Mouse (Mus musculus): ENCODE results near the gene Sec24c. TPM values are rescaled to one million over a fixed set of nuclear protein-coding genes. Genes with fewer than 3 reads are reported as not detected.
A peak's percentile ranks its signal among the peaks of the same experiment; 100 is the strongest.

Sec24c gene
- polyA plus RNA-seq, 1 experiment from 2014 or later, result 93.4 TPM

GRCm38 (mm10) chr14:20641438-20641875, 32.7 kb upstream of the Sec24c start:
- ATAC-seq (ENCODE audit: insufficient number of reproducible peaks, low FRiP score), result no peak
- H3K4me1 ChIP-seq (replicated peaks), result peaks cover 3% of the 10 kb centered on the region
- peak overlapping the region; percentile 88 for H3K9ac ChIP-seq
- H3K27me3 ChIP-seq (replicated peaks), result no peaks in the 10 kb centered on the region
- no peaks in the 10 kb centered on the region for H3K9me3 ChIP-seq (replicated peaks)
- peak overlapping the region; percentile 87 for H3K27ac ChIP-seq (ENCODE audit: poor library complexity, severe bottlenecking)
- H3K4me3 ChIP-seq, result peak overlapping the region; percentile 79
- WGBS, result 16% methylated on average over 10 of the region's 10 CpGs
- H3K36me3 ChIP-seq, result no peaks in the 10 kb centered on the region
- peak overlapping the region; percentile 85 for H3K4me2 ChIP-seq

DNA sequence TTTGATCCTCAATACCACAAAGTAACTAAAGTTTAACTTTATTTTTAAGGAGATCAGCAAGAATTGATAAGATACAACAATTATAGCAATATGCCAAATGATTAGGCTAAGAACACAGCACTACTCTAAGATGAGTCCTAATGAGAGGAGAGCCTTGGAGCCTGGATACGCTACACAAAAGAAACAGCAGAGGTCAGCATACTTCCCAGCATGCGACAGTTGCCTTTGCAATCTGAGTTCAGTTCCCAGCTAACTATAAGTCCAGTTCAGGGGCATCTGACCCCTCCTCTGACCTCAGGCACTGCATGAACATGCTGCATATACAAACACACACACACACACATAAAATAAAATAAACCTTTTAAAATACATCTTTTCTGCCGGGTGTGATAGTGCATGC, 28.6 kb upstream of the Sec24c start:
- H3K4me1 ChIP-seq (replicated peaks), result peaks cover 3% of the 10 kb centered on the region
- H3K9me3 ChIP-seq (replicated peaks), result no peaks in the 10 kb centered on the region
- no peak overlapping the region for H3K27ac ChIP-seq (ENCODE audit: poor library complexity, severe bottlenecking)
- whole genome bisulfite sequencing, result 33% methylated on average over 3 of the region's 3 CpGs
- no peak for ATAC-seq (ENCODE audit: insufficient number of reproducible peaks, low FRiP score)
- no peaks in the 10 kb centered on the region for H3K36me3 ChIP-seq
- no peaks in the 10 kb centered on the region for H3K27me3 ChIP-seq (replicated peaks)
- no peak overlapping the region for H3K4me2 ChIP-seq
- no peak overlapping the region for H3K9ac ChIP-seq
- no peak overlapping the region for H3K4me3 ChIP-seq

DNA sequence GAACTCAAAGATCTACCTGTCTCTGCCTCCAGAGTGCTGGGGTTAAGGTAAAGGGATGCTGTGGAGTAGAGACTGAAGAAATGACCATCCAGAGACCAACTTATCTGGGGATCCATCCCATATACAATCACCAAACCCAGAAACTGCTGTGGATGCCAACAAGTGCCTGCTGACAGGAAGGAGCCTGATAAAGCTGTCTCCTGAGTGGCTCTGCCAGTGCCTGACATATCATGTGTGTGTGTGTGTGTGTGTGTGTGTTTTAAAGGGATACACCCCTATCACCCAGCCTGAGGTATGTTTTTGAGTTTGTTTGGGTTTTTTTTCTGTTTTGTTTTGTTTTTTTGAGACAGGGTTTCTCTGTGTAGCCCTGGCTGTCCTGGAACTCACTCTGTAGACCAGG, 27.7 kb upstream of the Sec24c start:
- peak overlapping the region; percentile 10; the same call in 1 of the 2 replicates for H3K27ac ChIP-seq (ENCODE audit: poor library complexity, severe bottlenecking)
- H3K4me2 ChIP-seq, result no peak overlapping the region
- H3K36me3 ChIP-seq, result no peaks in the 10 kb centered on the region
- H3K27me3 ChIP-seq (replicated peaks), result no peaks in the 10 kb centered on the region
- no peak overlapping the region for H3K4me3 ChIP-seq
- peaks cover 5% of the 10 kb centered on the region for H3K4me1 ChIP-seq (replicated peaks)
- H3K9me3 ChIP-seq (replicated peaks), result no peaks in the 10 kb centered on the region
- H3K9ac ChIP-seq, result no peak overlapping the region
- ATAC-seq (ENCODE audit: insufficient number of reproducible peaks, low FRiP score), result no peak

DNA sequence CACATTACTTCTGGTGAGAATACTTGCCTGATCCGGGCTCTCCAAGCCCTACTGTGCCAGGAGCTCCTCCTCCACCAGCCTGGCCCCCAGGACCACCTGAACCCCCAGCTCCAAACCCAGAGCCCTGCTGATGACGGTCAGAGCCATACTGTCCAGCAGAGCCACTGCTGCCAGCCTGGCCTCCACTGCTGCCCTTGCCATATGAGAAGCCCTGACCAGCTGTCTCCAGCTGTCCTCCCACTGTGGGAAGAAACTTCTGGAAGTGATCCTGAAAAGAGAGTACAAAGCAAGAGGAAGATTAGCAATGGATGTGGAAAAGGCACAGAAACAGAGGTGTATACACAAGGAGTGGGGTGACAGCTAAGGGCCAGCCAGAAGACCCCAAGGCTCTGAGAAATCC, 23.1 kb upstream of the Sec24c start:
- H3K9me3 ChIP-seq (replicated peaks), result no peaks in the 10 kb centered on the region
- no peaks in the 10 kb centered on the region for H3K36me3 ChIP-seq
- ATAC-seq (ENCODE audit: insufficient number of reproducible peaks, low FRiP score), result no peak
- no peak overlapping the region for H3K4me3 ChIP-seq
- H3K4me1 ChIP-seq (replicated peaks), result peaks cover 29% of the 10 kb centered on the region
- no peak overlapping the region for H3K27ac ChIP-seq (ENCODE audit: poor library complexity, severe bottlenecking)
- H3K9ac ChIP-seq, result no peak overlapping the region
- 72% methylated on average over 2 of the region's 2 CpGs for WGBS
- no peak overlapping the region for H3K4me2 ChIP-seq
- H3K27me3 ChIP-seq (replicated peaks), result no peaks in the 10 kb centered on the region

DNA sequence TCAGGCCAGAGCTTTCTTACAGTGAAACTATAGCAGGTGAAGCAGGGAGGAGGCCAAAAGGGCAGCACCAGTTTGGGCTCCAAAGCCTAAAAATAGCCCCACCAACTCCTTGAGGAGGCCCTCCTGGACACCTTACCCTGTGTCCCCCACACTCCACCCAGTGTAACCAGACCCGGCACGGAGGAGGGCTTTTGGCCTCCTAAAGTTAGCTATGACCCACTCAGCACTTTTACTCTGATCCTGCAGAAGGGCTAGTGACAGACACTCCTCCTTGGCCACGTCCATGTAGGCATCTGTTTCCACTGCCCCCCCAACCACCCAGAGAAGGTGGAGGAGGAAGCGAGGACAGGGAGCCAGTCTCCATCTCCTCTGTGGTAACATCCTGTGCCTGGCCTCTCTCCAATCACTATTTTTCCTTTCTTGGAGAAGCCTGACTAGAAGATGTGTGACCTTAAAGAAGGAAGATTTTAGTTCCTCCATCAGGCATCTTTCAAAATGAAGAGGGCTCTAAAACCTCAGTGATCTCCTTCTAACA, 22.3 kb upstream of the Sec24c start:
- H3K4me1 ChIP-seq (replicated peaks), result peaks cover 33% of the 10 kb centered on the region
- peak overlapping the region; percentile 6; the same call in 1 of the 2 replicates for H3K27ac ChIP-seq (ENCODE audit: poor library complexity, severe bottlenecking)
- ATAC-seq (ENCODE audit: insufficient number of reproducible peaks, low FRiP score), result no peak
- no peak overlapping the region for H3K9ac ChIP-seq
- no peaks in the 10 kb centered on the region for H3K9me3 ChIP-seq (replicated peaks)
- 36% methylated on average over 4 of the region's 4 CpGs for WGBS
- H3K27me3 ChIP-seq (replicated peaks), result no peaks in the 10 kb centered on the region
- no peak overlapping the region for H3K4me3 ChIP-seq
- no peaks in the 10 kb centered on the region for H3K36me3 ChIP-seq
- H3K4me2 ChIP-seq, result no peak overlapping the region

- Histone ChIP-seq H3K4me2 (peak overlapping the region; percentile 57; the same call in 1 of the 2 replicates), H3K4me3 (no peak overlapping the region), H3K9me3 (replicated peaks) (no peaks in the 10 kb centered on the region), H3K9ac (0 out of 2 replicates have a peak overlapping the region, but pooled peaks have one; percentile 59), H3K27ac (ENCODE audit: poor library complexity, severe bottlenecking) (peak overlapping the region; percentile 62), H3K27me3 (replicated peaks) (no peaks in the 10 kb centered on the region), H3K36me3 (0 out of 2 replicates have a peak, but pooled peaks cover 3% of the 10 kb centered on the region), H3K4me1 (replicated peaks) (peaks cover 42% of the 10 kb centered on the region)
- peak; percentile 19; the same call in 1 of the 2 replicates for ATAC-seq (ENCODE audit: insufficient number of reproducible peaks, low FRiP score)
- WGBS, result 56% methylated on average over 9 of the region's 9 CpGs
Measured at GRCm38 (mm10) chr14:20654690-20655421, 19.3 kb upstream of the Sec24c start.

DNA sequence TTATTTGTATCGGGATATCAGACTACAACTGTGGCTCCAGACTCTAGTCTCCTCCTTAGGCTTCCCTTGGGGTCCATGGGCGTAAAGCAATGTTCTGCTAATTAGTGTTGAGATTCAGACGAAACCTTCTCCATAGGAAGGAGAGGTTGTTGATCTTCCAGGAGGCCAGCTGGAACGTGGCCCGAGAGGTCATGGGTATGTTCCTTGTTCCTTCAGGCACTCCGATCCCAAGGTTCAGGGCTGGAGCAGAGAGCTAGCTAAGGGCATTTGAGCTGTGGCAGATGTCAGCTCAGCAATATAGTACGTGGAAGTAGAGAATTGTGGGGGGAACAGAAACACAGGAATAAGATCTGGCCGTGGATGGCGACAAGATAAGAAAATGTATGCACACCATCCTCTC, 18.4 kb upstream of the Sec24c start:
- peaks cover 10% of the 10 kb centered on the region; the same call in 1 of the 2 replicates for H3K36me3 ChIP-seq
- 52% methylated on average over 9 of the region's 9 CpGs for WGBS
- no peak for ATAC-seq (ENCODE audit: insufficient number of reproducible peaks, low FRiP score)
- no peaks in the 10 kb centered on the region for H3K9me3 ChIP-seq (replicated peaks)
- peak overlapping the region; percentile 59; the same call in 1 of the 2 replicates for H3K9ac ChIP-seq
- H3K4me3 ChIP-seq, result peak overlapping the region; percentile 32
- H3K4me1 ChIP-seq (replicated peaks), result peaks cover 50% of the 10 kb centered on the region
- peak overlapping the region; percentile 57 for H3K4me2 ChIP-seq
- H3K27me3 ChIP-seq (replicated peaks), result no peaks in the 10 kb centered on the region
- H3K27ac ChIP-seq (ENCODE audit: poor library complexity, severe bottlenecking), result peak overlapping the region; percentile 62

GRCm38 (mm10) chr14:20656361-20656760, 17.7 kb upstream of the Sec24c start, which contains the start of gene Myoz1:
TSS of gene Myoz1 (minus strand) at chr14:20656540.
- no peak for ATAC-seq (ENCODE audit: insufficient number of reproducible peaks, low FRiP score)
- H3K9me3 ChIP-seq (replicated peaks), result no peaks in the 10 kb centered on the region
- H3K4me1 ChIP-seq (replicated peaks), result peaks cover 52% of the 10 kb centered on the region
- peak within 1 kb of the TSS; percentile 62 for H3K27ac ChIP-seq (ENCODE audit: poor library complexity, severe bottlenecking)
- 23% methylated on average over 11 of the region's 11 CpGs for WGBS
- peak within 1 kb of the TSS; percentile 59 for H3K9ac ChIP-seq
- H3K4me3 ChIP-seq, result peak within 1 kb of the TSS; percentile 32
- no peaks in the 10 kb centered on the region for H3K27me3 ChIP-seq (replicated peaks)
- peaks cover 14% of the 10 kb centered on the region; the same call in 1 of the 2 replicates for H3K36me3 ChIP-seq
- peak within 1 kb of the TSS; percentile 57 for H3K4me2 ChIP-seq

DNA sequence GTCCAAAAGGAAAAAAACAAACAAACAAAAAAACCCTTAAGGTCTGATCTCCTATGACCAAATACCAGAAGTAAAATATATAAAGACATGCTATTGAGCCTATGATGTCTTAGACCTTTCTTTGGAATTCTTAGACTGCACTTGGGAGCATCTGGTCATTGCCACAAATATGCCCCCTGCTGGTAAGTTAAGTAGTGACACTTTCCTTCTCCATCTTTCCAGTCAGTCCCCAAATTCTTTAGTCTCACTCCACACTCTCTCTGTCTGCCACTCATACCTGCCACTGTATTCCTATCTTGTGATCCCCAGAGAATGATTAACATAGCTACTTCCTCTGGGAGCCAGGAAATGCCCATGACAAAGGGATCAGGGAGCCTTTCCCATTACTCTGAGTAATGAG, 15.8 kb upstream of the Sec24c start:
- H3K4me1 ChIP-seq (replicated peaks), result peaks cover 56% of the 10 kb centered on the region
- no peak overlapping the region for H3K27ac ChIP-seq (ENCODE audit: poor library complexity, severe bottlenecking)
- no peak overlapping the region for H3K9ac ChIP-seq
- no peak overlapping the region for H3K4me2 ChIP-seq
- H3K9me3 ChIP-seq (replicated peaks), result no peaks in the 10 kb centered on the region
- no peaks in the 10 kb centered on the region for H3K27me3 ChIP-seq (replicated peaks)
- H3K4me3 ChIP-seq, result no peak overlapping the region
- no peak for ATAC-seq (ENCODE audit: insufficient number of reproducible peaks, low FRiP score)
- peaks cover 22% of the 10 kb centered on the region; the same call in 1 of the 2 replicates for H3K36me3 ChIP-seq

DNA sequence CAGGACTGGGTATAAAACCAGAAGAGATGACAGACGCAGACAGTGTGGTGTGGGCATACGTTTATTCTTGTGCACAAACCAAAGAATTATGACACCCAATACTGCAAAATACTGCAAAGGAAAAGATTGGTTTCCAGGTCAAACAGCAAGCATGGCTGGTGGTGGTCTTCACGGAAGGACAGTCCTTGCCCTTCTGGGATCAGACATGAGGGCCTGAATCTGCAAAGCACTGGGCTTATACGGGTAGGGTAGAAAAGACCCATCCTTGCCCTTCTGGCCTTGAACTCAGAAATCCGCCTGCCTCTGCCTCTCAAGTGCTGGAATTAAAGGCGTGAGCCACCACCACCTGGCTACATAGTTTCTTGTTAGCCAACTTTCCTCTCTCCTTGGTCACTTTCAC, 15.2 kb upstream of the Sec24c start:
- Histone ChIP-seq H3K36me3 (peaks cover 22% of the 10 kb centered on the region; the same call in 1 of the 2 replicates), H3K27ac (ENCODE audit: poor library complexity, severe bottlenecking) (peak overlapping the region; percentile 99), H3K27me3 (replicated peaks) (no peaks in the 10 kb centered on the region), H3K9ac (no peak overlapping the region), H3K4me3 (no peak overlapping the region), H3K9me3 (replicated peaks) (no peaks in the 10 kb centered on the region), H3K4me2 (no peak overlapping the region), H3K4me1 (replicated peaks) (peaks cover 56% of the 10 kb centered on the region)
- WGBS, result 69% methylated on average over 6 of the region's 6 CpGs
- ATAC-seq (ENCODE audit: insufficient number of reproducible peaks, low FRiP score), result no peak

DNA sequence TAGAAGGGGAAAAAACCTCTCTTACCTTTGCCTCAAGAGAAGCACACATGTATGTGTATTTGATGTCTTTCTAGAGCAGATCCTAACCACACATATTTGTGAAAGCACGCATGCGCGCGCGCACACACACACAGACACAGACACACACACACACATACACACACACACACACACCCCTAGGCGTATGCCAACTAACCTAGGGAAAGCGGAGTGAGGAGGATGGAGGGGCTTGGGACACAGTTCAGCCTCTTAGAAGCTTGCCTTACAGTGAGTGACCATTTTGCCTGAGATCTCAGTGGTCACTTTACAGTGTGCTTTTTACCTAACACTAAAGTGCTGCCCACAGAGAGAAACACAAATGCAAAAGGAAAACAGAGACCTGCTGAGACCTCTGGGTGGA, 14.4 kb upstream of the Sec24c start:
- Histone ChIP-seq H3K4me3 (no peak overlapping the region; the same call in 1 of the 2 replicates), H3K9ac (peak overlapping the region; percentile 57), H3K27me3 (replicated peaks) (no peaks in the 10 kb centered on the region), H3K9me3 (replicated peaks) (no peaks in the 10 kb centered on the region), H3K4me2 (peak overlapping the region; percentile 96), H3K27ac (ENCODE audit: poor library complexity, severe bottlenecking) (peak overlapping the region; percentile 99), H3K36me3 (peaks cover 22% of the 10 kb centered on the region; the same call in 1 of the 2 replicates), H3K4me1 (replicated peaks) (peaks cover 49% of the 10 kb centered on the region)
- no peak for ATAC-seq (ENCODE audit: insufficient number of reproducible peaks, low FRiP score)
- WGBS, result 93% methylated on average over 7 of the region's 7 CpGs

Data from heart, embryonic 12.5 days (tissue).